Mouse (Mus musculus): ENCODE data around the gene Dync1i2. TPM values are rescaled to one million over a fixed set of nuclear protein-coding genes. Genes with fewer than 3 reads are reported as not detected.

Gene Dync1i2
- total and polyA plus RNA-seq, 3 experiments: 22.9 to 74.3 (median 38.6) TPM

- Histone ChIP-seq H3K9ac (ENCODE audit: insufficient read depth, low read depth) (no peak overlapping the region), H3K27ac (ENCODE audit: insufficient read depth, low read depth) (no peak overlapping the region), H3K4me1 (ENCODE audit: control insufficient read depth in 1 of 2, insufficient read depth in 2 of 2) (peaks cover 4 to 29% of the 10 kb centered on the region in 2 experiments), H3K4me2 (ENCODE audit: insufficient read depth, low read depth, poor library complexity, severe bottlenecking) (no peak overlapping the region), H3K79me2 (replicated peaks; ENCODE audit: control insufficient read depth, extremely low read depth, insufficient read depth, poor library complexity, severe bottlenecking) (peaks cover 5% of the 10 kb centered on the region; the same call in 1 of the 2 replicates), H3K36me3 (replicated peaks in 1 of 2; ENCODE audit: control insufficient read depth in 1 of 2, insufficient read depth in 1 of 2, low read length in 1 of 2) (peaks cover 27 to 80% of the 10 kb centered on the region in 2 experiments), H3K4me3 (replicated peaks in 1 of 3; ENCODE audit: low read depth in 2 of 3, low read length in 2 of 3, poor library complexity in 1 of 3) (no peak overlapping the region), H3K9me3 (replicated peaks; ENCODE audit: low read length) (no peaks in the 10 kb centered on the region), H3K27me3 (replicated peaks) (no peaks in the 10 kb centered on the region)
- dilution Hi-C loops (cut with MboI; ENCODE audit: extremely low pct_ligation_motif_present, extremely low pct_unique_long_range_greater_than_20kb, low sequenced_read_pairs): no loop called here
- TF ChIP-seq IRF4 (IDR thresholded peaks at IDR 0.05; ENCODE audit: low read depth, low read length) (no peak), POLR2AphosphoS2 (IDR thresholded peaks at IDR 0.05; ENCODE audit: low read depth, low read length) (no peak), CTCF (conservative IDR thresholded peaks at IDR 0.05 in 1 of 2, IDR thresholded peaks at IDR 0.05 in 1 of 2; ENCODE audit: low read depth in 2 of 2, low read length in 2 of 2) (no peak), TCF12 (IDR thresholded peaks at IDR 0.05; ENCODE audit: low read depth, low read length) (no peak), RAD21 (IDR thresholded peaks at IDR 0.05; ENCODE audit: low read depth, low read length) (no peak), EP300 (IDR thresholded peaks at IDR 0.05; ENCODE audit: low read length) (no peak), BHLHE40 (IDR thresholded peaks at IDR 0.05; ENCODE audit: low read depth, low read length) (no peak), MEF2A (IDR thresholded peaks at IDR 0.05; ENCODE audit: borderline replicate concordance, low read depth, low read length) (no peak), ZNF384 (IDR thresholded peaks at IDR 0.05; ENCODE audit: low read depth, low read length) (no peak), JUN (IDR thresholded peaks at IDR 0.05; ENCODE audit: insufficient read depth, low read depth, low read length) (no peak), NRF1 (IDR thresholded peaks at IDR 0.05; ENCODE audit: low read depth, low read length) (no peak)
- in situ Hi-C loops (cut with MboI; ENCODE audit: low pct_ligation_motif_present, low pct_unique_long_range_greater_than_20kb, low sequenced_read_pairs): loop anchor here (25.0 kb wide), 1 partner anchor 240 kb away; the partner anchor contains the start of genes Dlx1 and Dlx2
- DNase-seq (ENCODE audit: extremely low read depth): no peak
Observed at GRCm38 (mm10) chr2:71297501-71297900, 86.0 kb downstream of the Dync1i2 start.

DNA sequence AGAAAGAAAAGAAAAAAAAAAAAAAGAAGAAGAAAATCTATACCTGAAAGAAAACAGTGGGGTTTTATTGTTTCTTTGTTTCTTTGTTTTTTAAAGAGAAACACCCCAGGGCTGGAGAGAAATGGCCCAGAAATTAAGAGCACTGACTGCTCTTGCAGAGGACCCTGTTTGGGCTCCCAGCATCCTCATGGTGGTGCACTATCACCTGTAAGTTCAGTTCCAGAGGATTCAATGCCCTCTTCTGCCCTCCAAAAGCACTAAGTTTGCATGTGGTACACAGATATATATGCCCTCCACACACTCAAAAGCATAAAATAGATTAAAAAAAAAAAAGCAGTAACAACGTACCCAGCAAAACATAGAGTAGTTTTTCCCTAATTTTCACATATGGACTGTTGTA lies 87.2 kb downstream of the Dync1i2 start:
- Histone ChIP-seq H3K4me3 (replicated peaks in 1 of 3; ENCODE audit: low read depth in 2 of 3, low read length in 2 of 3, poor library complexity in 1 of 3) (no peak overlapping the region), H3K27ac (ENCODE audit: insufficient read depth, low read depth) (no peak overlapping the region), H3K4me2 (ENCODE audit: insufficient read depth, low read depth, poor library complexity, severe bottlenecking) (no peak overlapping the region), H3K79me2 (replicated peaks; ENCODE audit: control insufficient read depth, extremely low read depth, insufficient read depth, poor library complexity, severe bottlenecking) (no peaks in the 10 kb centered on the region), H3K9ac (ENCODE audit: insufficient read depth, low read depth) (no peak overlapping the region), H3K36me3 (replicated peaks in 1 of 2; ENCODE audit: control insufficient read depth in 1 of 2, insufficient read depth in 1 of 2, low read length in 1 of 2) (peaks cover 28 to 82% of the 10 kb centered on the region in 2 experiments), H3K4me1 (ENCODE audit: control insufficient read depth in 1 of 2, insufficient read depth in 2 of 2) (peaks cover 2 to 31% of the 10 kb centered on the region in 2 experiments; a peak in 3 of 4 replicates), H3K27me3 (replicated peaks) (no peaks in the 10 kb centered on the region), H3K9me3 (replicated peaks; ENCODE audit: low read length) (no peaks in the 10 kb centered on the region)
- in situ Hi-C loops (cut with MboI; ENCODE audit: low pct_ligation_motif_present, low pct_unique_long_range_greater_than_20kb, low sequenced_read_pairs): loop anchor here (25.0 kb wide), 1 partner anchor 239 kb away; the partner anchor contains the start of genes Dlx1 and Dlx2
- TF ChIP-seq JUN (IDR thresholded peaks at IDR 0.05; ENCODE audit: insufficient read depth, low read depth, low read length) (no peak), MEF2A (IDR thresholded peaks at IDR 0.05; ENCODE audit: borderline replicate concordance, low read depth, low read length) (no peak), ZNF384 (IDR thresholded peaks at IDR 0.05; ENCODE audit: low read depth, low read length) (no peak), ZC3H11A (IDR thresholded peaks at IDR 0.05; ENCODE audit: low read depth, low read length) (no peak), MAZ (IDR thresholded peaks at IDR 0.05; ENCODE audit: low read depth, low read length) (no peak), USF1 (IDR thresholded peaks at IDR 0.05; ENCODE audit: low read depth, low read length) (no peak)
- dilution Hi-C loops (cut with MboI; ENCODE audit: extremely low pct_ligation_motif_present, extremely low pct_unique_long_range_greater_than_20kb, low sequenced_read_pairs): no loop called here
- DNase-seq (ENCODE audit: extremely low read depth): no peak
